Mouse (Mus musculus) hindbrain, embryonic 15.5 days (tissue): Measurements from ENCODE around the gene Gm20517. TPM values are rescaled to one million over a fixed set of nuclear protein-coding genes. Genes with fewer than 3 reads are reported as not detected.
A peak's percentile ranks its signal among the peaks of the same experiment; 100 is the strongest.

Experiments
- ATAC-seq: fragments of 200-750 bp; cut with Nextera tagmentation; 2 replicates; pipeline ENCODE4 v1.8.0; 2017; ENCODE audit warnings: low read depth, moderate number of reproducible peaks, moderate TSS enrichment; ENCODE audit not compliant: low FRiP score
- H3K27ac ChIP-seq: fragments of 300-500 bp; sonication (generic); replicated peaks from 2 replicates; pipeline ENCODE4 v1.5.1; 2015; ENCODE audit warnings: mild to moderate bottlenecking, inconsistent platforms
- H3K27me3 ChIP-seq: fragments of 300-500 bp; sonication (generic); 2 replicates; pipeline ENCODE4 v1.6.1; 2015; ENCODE audit warnings: control low read depth, inconsistent platforms
- H3K36me3 ChIP-seq: fragments of 300-500 bp; sonication (generic); 2 replicates; pipeline ENCODE4 v1.6.1; 2015; ENCODE audit warnings: control low read depth, inconsistent platforms
- H3K4me1 ChIP-seq: fragments of 300-500 bp; sonication (generic); replicated peaks from 2 replicates; pipeline ENCODE4 v1.6.1; 2015; ENCODE audit warnings: control low read depth, inconsistent platforms
- H3K4me2 ChIP-seq: fragments of 300-500 bp; sonication (generic); 2 replicates; pipeline ENCODE4 v1.6.1; 2015; ENCODE audit warnings: moderate library complexity, mild to moderate bottlenecking, inconsistent platforms
- H3K4me3 ChIP-seq: fragments of 300-500 bp; sonication (generic); 2 replicates; pipeline ENCODE4 v1.5.1; 2015; ENCODE audit warnings: mild to moderate bottlenecking, inconsistent platforms
- H3K9ac ChIP-seq: fragments of 300-500 bp; sonication (generic); 2 replicates; pipeline ENCODE4 v1.6.1; 2015; ENCODE audit warnings: inconsistent platforms
- H3K9me3 ChIP-seq: fragments of 300-500 bp; sonication (generic); 2 replicates; pipeline ENCODE4 v1.6.1; 2016; ENCODE audit warnings: control low read depth, inconsistent platforms
- WGBS: fragments of 180-500 bp; shearing (Covaris S2); methylation state at CpG from one replicate; pipeline ENCODE4 v1.1.7; 2015; 5-methylcytosine and 5-hydroxymethylcytosine counted together
- polyA plus RNA-seq: library from polyadenylated mRNA; unstranded; fragments of >200 nt; fragmentation: Nextera tagmentation; extraction: Ambion mirVana; gene quantifications from 2 replicates; pipeline ENCODE4 v1.2.1, GENCODE M21; 2015

The Gm20517 gene
- polyA plus RNA-seq, 1 experiment from 2014 or later, result 2.5 TPM

DNA sequence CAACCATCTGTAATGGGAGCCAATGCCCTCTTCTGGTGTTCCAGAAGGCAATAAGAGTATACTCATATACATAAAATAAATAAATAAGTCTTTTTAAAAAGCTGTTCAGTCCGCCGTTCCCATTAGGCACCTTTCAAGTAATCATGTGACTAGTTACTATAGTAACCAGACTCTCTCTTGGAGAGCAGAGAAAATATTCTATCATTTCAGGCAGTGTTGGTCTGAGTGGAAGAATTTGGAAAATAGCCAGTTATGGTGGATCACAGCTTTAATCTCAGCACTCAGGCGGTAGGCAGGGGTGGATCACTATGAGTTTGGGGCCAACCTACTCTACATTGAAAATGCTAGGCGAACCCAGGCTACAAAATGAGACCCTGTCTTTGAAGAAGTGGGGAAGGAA is 57.8 kb downstream of the Gm20517 start:
- Histone ChIP-seq H3K36me3 (no peaks in the 10 kb centered on the region), H3K4me1 (peaks cover 19% of the 10 kb centered on the region), H3K27me3 (no peaks in the 10 kb centered on the region), H3K9ac (no peak overlapping the region), H3K4me3 (no peak overlapping the region), H3K9me3 (no peaks in the 10 kb centered on the region), H3K27ac (no peak overlapping the region), H3K4me2 (no peak overlapping the region)
- 46% methylated on average over 4 of the region's 4 CpGs for WGBS
- 0 out of 2 replicates have a peak, but pooled peaks have one; percentile 16 for ATAC-seq

DNA sequence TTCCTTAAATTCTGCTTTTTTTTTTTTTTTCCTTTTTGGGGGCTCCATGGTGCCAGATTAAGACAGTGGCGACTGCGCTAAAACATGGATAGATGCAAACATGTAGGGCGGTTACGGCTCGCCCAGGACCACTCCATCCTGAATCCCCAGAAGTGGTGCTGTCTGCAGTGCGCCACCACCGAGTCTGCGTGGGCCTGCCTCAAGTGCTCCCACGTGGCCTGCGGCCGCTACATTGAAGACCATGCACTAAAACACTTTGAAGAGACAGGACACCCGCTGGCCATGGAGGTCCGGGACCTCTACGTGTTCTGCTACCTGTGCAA is 60.6 kb downstream of the Gm20517 start:
- H3K27me3 ChIP-seq, result no peaks in the 10 kb centered on the region
- ATAC-seq, result peak; percentile 43; the same call in 1 of the 2 replicates
- H3K9me3 ChIP-seq, result no peaks in the 10 kb centered on the region
- 15% methylated on average over 14 of the region's 14 CpGs for WGBS
- H3K4me3 ChIP-seq, result peak overlapping the region; percentile 33
- H3K27ac ChIP-seq, result 0 out of 2 replicates have a peak overlapping the region, but pooled peaks have one; percentile 29
- H3K36me3 ChIP-seq, result peaks cover 6% of the 10 kb centered on the region
- 0 out of 2 replicates have a peak overlapping the region, but pooled peaks have one; percentile 1 for H3K9ac ChIP-seq
- H3K4me1 ChIP-seq, result peaks cover 24% of the 10 kb centered on the region
- H3K4me2 ChIP-seq, result peak overlapping the region; percentile 59

DNA sequence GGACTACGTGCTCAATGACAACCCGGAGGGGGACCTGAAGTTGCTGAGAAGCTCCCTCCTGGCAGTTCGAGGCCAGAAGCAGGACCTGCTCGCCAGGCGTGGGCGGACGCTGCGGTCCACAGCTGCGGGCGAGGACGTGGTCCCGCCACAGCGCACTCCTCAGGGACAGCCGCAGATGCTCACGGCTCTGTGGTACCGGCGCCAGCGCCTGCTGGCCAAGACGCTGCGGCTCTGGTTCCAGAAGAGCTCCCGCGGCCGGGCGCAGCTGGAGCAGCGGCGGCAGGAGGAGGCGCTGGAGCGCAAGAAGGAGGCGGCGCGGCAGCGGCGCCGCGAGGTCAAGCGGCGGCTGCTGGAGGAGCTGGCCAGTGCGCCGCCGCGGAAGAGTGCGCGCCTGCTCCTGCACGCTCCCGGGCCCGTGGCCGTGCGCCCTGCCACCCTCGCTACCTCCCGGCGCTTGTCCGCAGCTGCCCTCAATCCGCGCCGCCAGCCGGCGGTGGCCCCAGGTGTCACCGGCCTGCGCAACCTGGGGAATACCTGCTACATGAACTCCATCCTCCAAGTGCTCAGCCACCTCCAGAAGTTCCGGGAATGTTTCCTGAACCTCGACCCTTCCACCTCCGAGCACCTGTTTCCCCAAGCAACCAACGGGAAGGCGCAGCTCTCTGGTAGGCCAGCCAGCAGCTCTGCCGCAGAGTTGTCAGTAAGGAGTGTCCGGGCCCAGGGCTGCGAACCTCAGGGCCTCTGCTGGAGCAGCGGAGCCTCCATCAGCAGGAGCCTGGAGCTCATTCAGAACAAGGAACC is 61.1 kb downstream of the Gm20517 start:
- H3K9ac ChIP-seq, result 0 out of 2 replicates have a peak overlapping the region, but pooled peaks have one; percentile 1
- 0 out of 2 replicates have a peak overlapping the region, but pooled peaks have one; percentile 29 for H3K27ac ChIP-seq

GRCm38 (mm10) chr17:47676581-47676980 is 65.2 kb downstream of the Gm20517 start:
- Histone ChIP-seq H3K36me3 (peaks cover 36% of the 10 kb centered on the region), H3K4me3 (no peak overlapping the region), H3K4me1 (peaks cover 18% of the 10 kb centered on the region), H3K4me2 (no peak overlapping the region), H3K27ac (no peak overlapping the region), H3K27me3 (no peaks in the 10 kb centered on the region), H3K9ac (no peak overlapping the region), H3K9me3 (no peaks in the 10 kb centered on the region)
- WGBS, result 16% methylated on average over 9 of the region's 9 CpGs
- no peak for ATAC-seq

More for the DNA sequence above, 61.1 kb downstream of the Gm20517 start:
- peak overlapping the region; percentile 33 for H3K4me3 ChIP-seq
- H3K4me2 ChIP-seq, result peak overlapping the region; percentile 59
- WGBS, result 4% methylated on average over 51 of the region's 68 CpGs
- ATAC-seq, result peak; percentile 65
- no peaks in the 10 kb centered on the region for H3K27me3 ChIP-seq
- H3K4me1 ChIP-seq, result peaks cover 24% of the 10 kb centered on the region
- H3K36me3 ChIP-seq, result peaks cover 6% of the 10 kb centered on the region
- no peaks in the 10 kb centered on the region for H3K9me3 ChIP-seq

DNA sequence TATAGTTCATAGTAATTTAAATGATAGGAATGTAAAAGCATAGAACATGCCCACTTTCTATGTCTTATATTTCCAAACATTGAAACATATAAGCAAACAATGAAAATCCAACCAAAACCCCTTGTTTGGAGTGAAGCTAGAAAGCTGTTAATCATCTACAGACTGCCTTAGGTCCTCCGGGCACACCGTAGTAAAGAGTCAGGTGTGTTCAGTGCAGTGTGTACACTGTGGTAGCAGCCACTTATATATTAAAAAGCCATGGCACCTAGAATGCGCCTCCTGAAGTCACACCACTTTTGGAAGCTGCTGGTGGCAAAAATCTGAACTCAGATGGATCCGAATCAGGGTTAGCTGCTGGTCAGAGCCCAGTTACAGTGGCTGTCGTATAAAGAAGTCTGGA is 66.8 kb downstream of the Gm20517 start:
- Histone ChIP-seq H3K27me3 (no peaks in the 10 kb centered on the region), H3K27ac (no peak overlapping the region), H3K9me3 (no peaks in the 10 kb centered on the region), H3K4me1 (0 out of 2 replicates have a peak, but pooled peaks cover 5% of the 10 kb centered on the region), H3K4me3 (no peak overlapping the region), H3K9ac (no peak overlapping the region), H3K4me2 (no peak overlapping the region), H3K36me3 (peaks cover 46% of the 10 kb centered on the region)
- ATAC-seq, result no peak
- WGBS, result 95% methylated on average over 5 of the region's 5 CpGs

GRCm38 (mm10) chr17:47678702-47679101 is 67.3 kb downstream of the Gm20517 start:
- Histone ChIP-seq H3K9ac (no peak overlapping the region), H3K4me3 (no peak overlapping the region), H3K4me2 (no peak overlapping the region), H3K9me3 (no peaks in the 10 kb centered on the region), H3K27me3 (no peaks in the 10 kb centered on the region), H3K36me3 (peaks cover 51% of the 10 kb centered on the region), H3K4me1 (0 out of 2 replicates have a peak, but pooled peaks cover 5% of the 10 kb centered on the region), H3K27ac (no peak overlapping the region)
- no peak for ATAC-seq
- WGBS, result 90% methylated on average over 5 of the region's 5 CpGs

- Histone ChIP-seq H3K4me2 (no peak overlapping the region), H3K4me3 (no peak overlapping the region), H3K9ac (no peak overlapping the region), H3K36me3 (peaks cover 57% of the 10 kb centered on the region), H3K27me3 (no peaks in the 10 kb centered on the region), H3K27ac (no peak overlapping the region), H3K4me1 (peaks cover 10% of the 10 kb centered on the region), H3K9me3 (no peaks in the 10 kb centered on the region)
- 86% methylated on average over 4 of the region's 4 CpGs for WGBS
- ATAC-seq, result no peak
Measured at GRCm38 (mm10) chr17:47682836-47683235, 71.4 kb downstream of the Gm20517 start.

- no peaks in the 10 kb centered on the region for H3K9me3 ChIP-seq
- H3K27me3 ChIP-seq, result no peaks in the 10 kb centered on the region
- H3K9ac ChIP-seq, result peak overlapping the region; percentile 75
- peak overlapping the region; percentile 84 for H3K4me2 ChIP-seq
- peak overlapping the region; percentile 89 for H3K4me3 ChIP-seq
- ATAC-seq, result peak; percentile 93
- H3K4me1 ChIP-seq, result peaks cover 26% of the 10 kb centered on the region
- H3K27ac ChIP-seq, result peak overlapping the region; percentile 85
- under 1% methylated on average over 70 of the region's 70 CpGs for WGBS
- H3K36me3 ChIP-seq, result peaks cover 17% of the 10 kb centered on the region
Measured at GRCm38 (mm10) chr17:47687409-47688343, 76.3 kb downstream of the Gm20517 start.

DNA sequence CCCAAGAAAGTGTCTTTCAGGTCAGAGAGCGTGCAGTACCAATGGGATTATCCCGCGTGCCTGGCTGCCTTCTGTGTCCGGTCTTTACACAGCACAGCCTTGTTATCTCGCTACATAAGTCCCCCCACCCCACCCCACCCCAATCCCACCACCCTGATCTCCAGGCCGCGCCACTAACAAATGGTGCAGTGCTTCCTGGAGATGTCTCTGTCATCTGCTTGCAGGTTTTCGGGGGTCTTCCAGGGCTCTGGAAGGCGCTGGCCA is 76.9 kb downstream of the Gm20517 start, which contains the start of gene Tomm6:
Tomm6 (minus strand) TSS at position 43 of the 264 bp plus-strand sequence.
- WGBS, result 1% methylated on average over 9 of the region's 9 CpGs
- ATAC-seq, result no peak
- Histone ChIP-seq H3K4me2 (peak within 1 kb of the TSS; percentile 84), H3K27ac (peak within 1 kb of the TSS; percentile 85), H3K36me3 (peaks cover 16% of the 10 kb centered on the region), H3K4me1 (peaks cover 26% of the 10 kb centered on the region), H3K9ac (peak within 1 kb of the TSS; percentile 75), H3K9me3 (no peaks in the 10 kb centered on the region), H3K27me3 (no peaks in the 10 kb centered on the region), H3K4me3 (peak within 1 kb of the TSS; percentile 89)

DNA sequence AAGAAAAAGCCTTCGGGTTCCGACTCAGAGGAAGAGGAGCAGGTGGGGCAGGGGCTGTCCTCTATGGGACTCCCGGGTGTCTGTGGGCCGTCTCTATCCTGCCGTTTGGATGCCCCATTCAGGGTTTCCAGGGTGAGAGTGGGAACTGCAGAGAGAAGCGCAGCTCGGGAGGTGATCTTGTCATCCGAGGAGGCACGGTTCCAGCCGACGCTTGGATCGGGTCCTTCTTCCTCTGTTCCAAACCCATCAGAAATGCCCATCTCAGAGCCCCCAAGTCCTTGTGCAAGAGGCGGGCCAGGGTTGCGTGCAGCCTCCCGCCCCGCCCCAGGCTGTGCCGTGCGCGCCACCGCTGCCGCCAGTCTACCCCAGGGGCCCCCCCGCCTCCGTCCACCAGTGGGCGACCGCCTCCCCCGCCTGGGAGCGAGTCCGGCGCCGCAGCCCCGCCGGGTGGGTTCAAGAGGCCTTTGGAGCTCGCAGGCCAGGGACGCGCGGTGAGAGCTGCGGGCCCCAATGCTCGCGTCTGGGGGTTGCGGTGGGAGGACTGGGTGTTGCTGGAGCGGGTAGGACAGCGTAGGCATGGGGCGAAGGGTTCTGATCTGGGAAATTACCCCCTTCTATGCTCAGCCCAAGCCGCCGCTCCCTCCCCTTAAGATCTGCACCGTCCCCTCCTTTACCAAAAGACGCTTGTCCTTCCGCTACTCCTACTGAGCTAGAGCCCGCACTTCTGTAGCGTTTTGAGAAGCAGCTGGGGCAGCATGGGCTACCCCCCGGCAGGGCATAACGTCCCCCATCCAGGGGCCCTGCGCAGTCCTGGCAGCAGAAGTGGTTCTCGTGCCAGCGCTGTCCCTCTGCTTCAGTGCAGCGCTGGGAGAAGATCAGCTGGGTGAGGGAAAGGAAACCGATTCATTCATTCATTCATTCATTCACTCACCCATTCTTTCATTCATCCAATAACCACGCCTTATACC is 77.5 kb downstream of the Gm20517 start, which contains the start of gene Frs3:
Frs3 (plus strand) TSS at position 423 of the 968 bp plus-strand sequence.
- Histone ChIP-seq H3K9me3 (no peaks in the 10 kb centered on the region), H3K27me3 (no peaks in the 10 kb centered on the region), H3K9ac (peak within 1 kb of the TSS; percentile 75), H3K4me3 (peak within 1 kb of the TSS; percentile 89), H3K36me3 (peaks cover 10% of the 10 kb centered on the region), H3K27ac (peak within 1 kb of the TSS; percentile 85), H3K4me2 (peak within 1 kb of the TSS; percentile 84), H3K4me1 (peaks cover 32% of the 10 kb centered on the region)
- peak; percentile 65 for ATAC-seq
- 1% methylated on average over 57 of the region's 58 CpGs for WGBS

DNA sequence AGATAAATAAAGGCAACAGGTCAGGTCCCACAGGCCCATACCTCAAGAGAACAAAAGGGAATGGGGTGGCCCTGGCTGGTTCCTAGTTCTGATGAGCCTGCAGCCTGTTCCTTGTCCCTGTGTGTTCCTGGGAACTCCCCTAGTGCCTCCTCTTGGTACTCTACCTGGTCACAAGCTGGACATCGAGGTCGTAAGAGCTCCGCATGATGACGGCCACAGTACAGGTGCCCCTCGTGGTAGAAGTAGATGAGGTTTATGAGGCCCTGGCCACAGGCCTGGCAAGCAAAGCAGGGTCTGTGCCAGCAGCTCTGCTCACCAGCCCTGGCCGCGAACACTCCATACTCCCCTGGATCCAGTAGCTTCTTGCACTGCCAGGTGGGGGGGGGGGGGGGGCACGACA is 78.5 kb downstream of the Gm20517 start:
- Histone ChIP-seq H3K9ac (no peak overlapping the region; the same call in 1 of the 2 replicates), H3K27ac (no peak overlapping the region), H3K9me3 (no peaks in the 10 kb centered on the region), H3K27me3 (no peaks in the 10 kb centered on the region), H3K36me3 (peaks cover 3% of the 10 kb centered on the region; the same call in 1 of the 2 replicates), H3K4me1 (peaks cover 39% of the 10 kb centered on the region), H3K4me3 (peak overlapping the region; percentile 89), H3K4me2 (peak overlapping the region; percentile 84)
- ATAC-seq, result no peak
- WGBS, result 73% methylated on average over 6 of the region's 8 CpGs
